Mouse (Mus musculus) kidney, embryonic 14.5 days (tissue): ENCODE data around the gene Kcnd3. TPM values are rescaled to one million over a fixed set of nuclear protein-coding genes. Genes with fewer than 3 reads are reported as not detected.

Experiments
- ATAC-seq: fragments of 200-750 bp; cut with Nextera tagmentation; 2 replicates; pipeline ENCODE4 v1.8.0; 2017; ENCODE audit warnings: moderate number of reproducible peaks, mild to moderate bottlenecking, moderate TSS enrichment, moderate library complexity; ENCODE audit not compliant: low FRiP score, low TSS enrichment
- H3K27ac ChIP-seq: fragments of 300-500 bp; sonication (generic); 2 replicates; pipeline ENCODE4 v1.5.1; 2014; ENCODE audit warnings: low read depth, mild to moderate bottlenecking, low read length, moderate library complexity, mixed read lengths
- H3K27me3 ChIP-seq: fragments of 300-500 bp; sonication (generic); 2 replicates; pipeline ENCODE4 v1.6.1; 2014; ENCODE audit warnings: mild to moderate bottlenecking, low read length; ENCODE audit not compliant: control insufficient read depth, insufficient read depth
- H3K36me3 ChIP-seq: fragments of 300-500 bp; sonication (generic); 2 replicates; pipeline ENCODE4 v1.6.1; 2014; ENCODE audit warnings: low read length, mixed read lengths; ENCODE audit not compliant: control insufficient read depth, insufficient read depth
- H3K4me1 ChIP-seq: fragments of 300-500 bp; sonication (generic); 2 replicates; pipeline ENCODE4 v1.6.1; 2014; ENCODE audit warnings: low read length, mixed read lengths; ENCODE audit not compliant: control insufficient read depth, insufficient read depth
- H3K4me2 ChIP-seq: fragments of 300-500 bp; sonication (generic); replicated peaks from 2 replicates; pipeline ENCODE4 v1.6.1; 2014; ENCODE audit warnings: low read depth, mild to moderate bottlenecking, low read length
- H3K4me3 ChIP-seq: fragments of 300-500 bp; sonication (generic); 2 replicates; pipeline ENCODE4 v1.5.1; 2014; ENCODE audit warnings: mild to moderate bottlenecking, low read length
- H3K9ac ChIP-seq: fragments of 300-500 bp; sonication (generic); 2 replicates; pipeline ENCODE4 v1.6.1; 2014; ENCODE audit warnings: low read depth, mild to moderate bottlenecking, low read length, moderate library complexity
- H3K9me3 ChIP-seq: fragments of 300-500 bp; sonication (generic); 2 replicates; pipeline ENCODE4 v1.6.1; 2016; ENCODE audit warnings: low read length; ENCODE audit not compliant: control insufficient read depth
- WGBS: fragments of 180-500 bp; shearing (Covaris S2); extraction: QIAGEN DNeasy Blood & Tissue Kit; methylation state at CpG from one replicate; pipeline ENCODE4 v1.1.7; 2014; 5-methylcytosine and 5-hydroxymethylcytosine counted together
- polyA plus RNA-seq: library from polyadenylated mRNA; unstranded; fragments of >200 nt; fragmentation: Nextera tagmentation; extraction: Ambion mirVana; gene quantifications from 2 replicates; pipeline ENCODE4 v1.2.1, GENCODE M21; 2014

Kcnd3 gene
- polyA plus RNA-seq, 1 experiment from 2014 or later, result 2.8 TPM

DNA sequence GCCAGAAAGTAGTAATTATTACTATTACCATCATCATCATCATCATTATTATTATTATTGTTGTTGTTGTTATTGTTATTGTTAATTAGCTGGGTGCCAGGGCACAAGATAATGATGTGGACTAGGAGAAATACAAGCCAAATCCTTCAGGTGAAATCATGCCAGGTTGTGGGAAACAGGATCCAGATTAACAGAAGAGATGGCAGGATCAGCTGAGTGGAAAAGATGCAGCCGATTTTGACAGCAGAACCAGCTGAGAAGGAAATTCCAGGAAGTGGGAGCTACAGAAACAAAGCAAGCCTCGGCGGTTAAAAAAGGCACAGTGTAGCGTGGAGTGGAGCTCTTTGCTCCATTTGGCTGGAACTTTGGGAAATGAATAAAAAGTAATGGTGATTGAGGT, 171.0 kb downstream of the Kcnd3 start:
- Histone ChIP-seq H3K4me3 (no peak overlapping the region), H3K4me2 (no peak overlapping the region), H3K27ac (no peak overlapping the region), H3K9ac (no peak overlapping the region), H3K36me3 (no peaks in the 10 kb centered on the region), H3K4me1 (no peaks in the 10 kb centered on the region), H3K9me3 (no peaks in the 10 kb centered on the region), H3K27me3 (no peaks in the 10 kb centered on the region)
- 47% methylated on average over 4 of the region's 4 CpGs for WGBS
- no peak for ATAC-seq

GRCm38 (mm10) chr3:105625961-105626360, 173.8 kb downstream of the Kcnd3 start:
- Histone ChIP-seq H3K9ac (no peak overlapping the region), H3K4me2 (no peak overlapping the region), H3K36me3 (no peaks in the 10 kb centered on the region), H3K4me1 (0 out of 2 replicates have a peak, but pooled peaks cover 4% of the 10 kb centered on the region), H3K9me3 (no peaks in the 10 kb centered on the region), H3K4me3 (no peak overlapping the region), H3K27me3 (no peaks in the 10 kb centered on the region), H3K27ac (no peak overlapping the region)
- ATAC-seq, result no peak
- WGBS, result 95% methylated on average over 2 of the region's 2 CpGs

DNA sequence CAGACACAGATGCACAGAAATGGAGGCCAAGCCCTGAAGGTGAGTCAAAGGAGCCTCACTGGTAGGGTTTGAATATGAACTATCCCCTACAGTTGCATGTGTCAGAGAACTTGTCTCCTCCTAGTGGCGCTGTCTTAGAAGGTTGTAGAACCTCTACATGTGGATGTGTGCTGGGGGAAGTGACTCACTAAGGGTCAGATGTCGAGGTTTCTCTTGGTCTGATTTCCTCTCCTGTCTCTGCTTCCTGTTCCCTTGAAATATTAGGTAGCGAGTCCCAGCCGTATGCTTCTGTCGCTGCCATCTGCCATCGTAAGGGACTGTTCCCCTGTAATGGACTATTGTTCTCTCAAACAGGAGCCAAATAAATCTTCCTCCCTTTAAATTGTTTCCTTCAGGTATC, 175.1 kb downstream of the Kcnd3 start:
- H3K27ac ChIP-seq, result no peak overlapping the region
- 0 out of 2 replicates have a peak, but pooled peaks cover 4% of the 10 kb centered on the region for H3K4me1 ChIP-seq
- H3K27me3 ChIP-seq, result no peaks in the 10 kb centered on the region
- 29% methylated on average over 6 of the region's 6 CpGs for WGBS
- H3K4me2 ChIP-seq, result no peak overlapping the region
- ATAC-seq, result peak; percentile 50; the same call in 1 of the 2 replicates
- H3K9me3 ChIP-seq, result no peaks in the 10 kb centered on the region
- no peak overlapping the region for H3K4me3 ChIP-seq
- no peaks in the 10 kb centered on the region for H3K36me3 ChIP-seq
- H3K9ac ChIP-seq, result no peak overlapping the region

DNA sequence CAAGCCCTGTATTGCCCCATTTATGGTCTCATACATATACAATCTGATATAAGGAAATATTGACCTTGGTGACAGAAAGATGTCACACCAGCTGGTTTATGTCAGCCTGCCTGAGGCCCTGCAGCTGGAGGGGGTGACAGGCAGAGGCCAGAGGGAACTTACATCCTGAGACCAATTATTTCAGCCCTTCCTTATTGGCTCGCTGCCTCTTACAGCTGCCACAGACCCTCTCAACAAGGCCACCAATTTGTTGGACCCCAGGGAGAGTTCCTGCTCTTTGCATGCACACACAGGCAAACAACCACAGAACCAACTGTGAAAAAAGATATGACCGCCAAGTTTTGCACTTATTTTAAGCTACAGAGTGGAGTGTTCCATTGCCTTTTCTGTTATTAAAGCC, 180.2 kb downstream of the Kcnd3 start:
- no peak for ATAC-seq
- Histone ChIP-seq H3K27ac (no peak overlapping the region), H3K36me3 (no peaks in the 10 kb centered on the region), H3K4me3 (no peak overlapping the region), H3K9me3 (no peaks in the 10 kb centered on the region), H3K4me1 (0 out of 2 replicates have a peak, but pooled peaks cover 4% of the 10 kb centered on the region), H3K9ac (no peak overlapping the region), H3K4me2 (no peak overlapping the region), H3K27me3 (no peaks in the 10 kb centered on the region)
- 37% methylated on average over 2 of the region's 2 CpGs for WGBS

GRCm38 (mm10) chr3:105633021-105633420, 180.9 kb downstream of the Kcnd3 start:
- no peak overlapping the region for H3K9ac ChIP-seq
- 86% methylated on average over 3 of the region's 3 CpGs for WGBS
- H3K4me1 ChIP-seq, result 0 out of 2 replicates have a peak, but pooled peaks cover 4% of the 10 kb centered on the region
- H3K9me3 ChIP-seq, result no peaks in the 10 kb centered on the region
- ATAC-seq, result no peak
- H3K27me3 ChIP-seq, result no peaks in the 10 kb centered on the region
- no peaks in the 10 kb centered on the region for H3K36me3 ChIP-seq
- no peak overlapping the region for H3K4me2 ChIP-seq
- H3K4me3 ChIP-seq, result no peak overlapping the region
- H3K27ac ChIP-seq, result no peak overlapping the region

GRCm38 (mm10) chr3:105642186-105642585, 190.1 kb downstream of the Kcnd3 start:
- no peaks in the 10 kb centered on the region for H3K4me1 ChIP-seq
- no peaks in the 10 kb centered on the region for H3K36me3 ChIP-seq
- no peak overlapping the region for H3K27ac ChIP-seq
- no peak overlapping the region for H3K4me2 ChIP-seq
- WGBS, result 44% methylated on average over 1 of the region's 1 CpGs
- H3K9ac ChIP-seq, result no peak overlapping the region
- H3K27me3 ChIP-seq, result no peaks in the 10 kb centered on the region
- H3K4me3 ChIP-seq, result no peak overlapping the region
- no peak for ATAC-seq
- H3K9me3 ChIP-seq, result no peaks in the 10 kb centered on the region

GRCm38 (mm10) chr3:105643566-105643965, 191.4 kb downstream of the Kcnd3 start:
- Histone ChIP-seq H3K4me3 (no peak overlapping the region), H3K27ac (no peak overlapping the region), H3K9ac (no peak overlapping the region), H3K9me3 (no peaks in the 10 kb centered on the region), H3K27me3 (no peaks in the 10 kb centered on the region), H3K4me2 (no peak overlapping the region), H3K4me1 (no peaks in the 10 kb centered on the region), H3K36me3 (no peaks in the 10 kb centered on the region)
- no peak for ATAC-seq
- WGBS, result 85% methylated on average over 5 of the region's 5 CpGs

DNA sequence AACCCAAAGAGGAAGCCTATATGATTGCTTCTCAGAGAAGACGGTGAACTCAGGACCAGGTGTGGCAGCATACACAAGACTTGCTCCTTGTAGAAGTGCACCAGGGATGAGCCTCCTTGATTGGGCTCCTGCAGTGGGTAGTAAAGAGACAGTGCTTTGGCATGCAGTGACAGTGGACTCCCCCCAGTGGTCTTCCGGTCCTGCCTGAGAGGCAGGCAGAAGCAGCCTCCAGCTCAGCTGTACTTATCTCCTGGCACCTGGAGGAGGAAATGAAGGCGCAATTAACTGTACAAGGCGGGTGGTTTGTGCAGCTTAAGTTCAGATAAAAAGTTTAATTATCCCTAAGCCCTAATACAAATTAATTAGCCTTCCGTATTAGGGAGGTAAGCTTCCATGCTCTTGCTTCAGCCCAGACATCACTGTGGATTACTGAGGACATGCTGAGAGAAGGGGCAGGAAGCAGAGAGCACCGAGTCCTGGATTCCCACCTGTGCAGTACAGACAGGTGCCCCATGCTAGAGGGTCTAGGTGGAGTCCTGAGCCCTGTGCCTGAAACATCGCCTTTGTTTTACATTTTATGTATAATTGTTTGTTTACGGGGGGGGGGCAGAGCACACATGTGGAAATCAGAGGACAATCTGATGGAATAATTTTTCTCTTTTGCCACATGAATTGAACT, 196.9 kb downstream of the Kcnd3 start:
- no peak overlapping the region for H3K4me3 ChIP-seq
- H3K9ac ChIP-seq, result no peak overlapping the region
- no peaks in the 10 kb centered on the region for H3K9me3 ChIP-seq
- 75% methylated on average over 8 of the region's 8 CpGs for WGBS
- no peak overlapping the region for H3K4me2 ChIP-seq
- no peak for ATAC-seq
- no peak overlapping the region for H3K27ac ChIP-seq
- H3K27me3 ChIP-seq, result no peaks in the 10 kb centered on the region
- no peaks in the 10 kb centered on the region for H3K36me3 ChIP-seq
- no peaks in the 10 kb centered on the region for H3K4me1 ChIP-seq

- no peaks in the 10 kb centered on the region for H3K4me1 ChIP-seq
- no peak overlapping the region for H3K27ac ChIP-seq
- H3K9me3 ChIP-seq, result no peaks in the 10 kb centered on the region; the same call in 1 of the 2 replicates
- no peaks in the 10 kb centered on the region for H3K36me3 ChIP-seq
- H3K4me3 ChIP-seq, result no peak overlapping the region
- H3K9ac ChIP-seq, result no peak overlapping the region
- H3K4me2 ChIP-seq, result no peak overlapping the region
- H3K27me3 ChIP-seq, result no peaks in the 10 kb centered on the region
- 85% methylated on average over 13 of the region's 13 CpGs for WGBS
- no peak for ATAC-seq
Measured at GRCm38 (mm10) chr3:105653544-105654380, 201.6 kb downstream of the Kcnd3 start.
